Mouse (Mus musculus): Measurements from ENCODE around the gene Gprasp1. TPM values are rescaled to one million over a fixed set of nuclear protein-coding genes. Genes with fewer than 3 reads are reported as not detected.

Gprasp1 gene
- 8.5 and 10.0 TPM in 2 replicates for polyA plus RNA-seq (2012; rRNA removed)

DNA sequence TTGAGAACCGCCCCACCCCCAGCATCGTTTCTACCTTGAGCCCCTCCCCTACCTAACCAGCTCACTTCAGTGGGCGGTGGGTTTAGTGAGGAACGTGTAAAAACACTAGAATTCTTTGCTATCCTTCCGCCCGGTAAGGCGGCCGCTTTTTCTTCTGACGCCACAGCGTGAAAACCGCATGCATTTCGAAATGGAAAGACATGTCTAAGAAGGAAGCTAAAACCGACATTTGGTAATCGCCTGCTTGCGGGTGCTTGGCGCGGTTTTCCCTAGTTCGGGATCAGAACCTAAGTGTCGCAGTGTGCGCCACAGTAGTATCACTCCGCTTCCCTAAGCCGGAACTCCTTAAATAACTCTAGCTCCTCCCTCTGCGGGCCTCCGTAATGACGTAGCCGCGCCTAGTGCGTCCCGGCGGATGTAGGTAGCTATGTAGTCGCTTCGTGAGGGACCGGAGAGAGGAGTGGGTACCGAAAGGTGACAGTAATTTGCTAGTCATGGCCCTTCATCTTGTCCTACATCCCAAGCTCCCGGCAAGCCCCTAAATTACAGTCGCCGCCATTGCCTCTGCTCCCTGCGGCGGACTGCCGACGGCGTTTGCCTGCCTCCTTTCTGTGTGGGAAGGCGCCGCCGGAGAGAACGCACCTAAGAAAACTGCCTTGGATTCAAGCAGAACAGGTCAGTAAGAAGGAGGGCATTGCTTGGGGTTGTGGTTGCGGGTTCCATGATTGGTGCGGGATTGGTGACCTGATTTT lies at the start of gene Gprasp1, which contains the start of gene Armcx5:
Gene Gprasp1 (plus strand): TSS at position 430 of the 752 bp plus-strand sequence.
Gene Armcx5 (plus strand): TSS at position 430 of the 752 bp plus-strand sequence.
- WGBS: 27% methylated on average over 48 of the region's 48 CpGs
- no peak; the same call in 1 of the 2 replicates for TF ChIP-seq POLR2A (IDR thresholded peaks at IDR 0.05; ENCODE audit: low read depth, low read length)
- TF ChIP-seq CTCF (IDR thresholded peaks at IDR 0.05; ENCODE audit: extremely low read depth, insufficient read depth, insufficient read length, insufficient replicate concordance): no peak
- DNase-seq (ENCODE audit: low read depth in 1 of 2, low spot score in 2 of 2): peak; percentile 82 to 84

DNA sequence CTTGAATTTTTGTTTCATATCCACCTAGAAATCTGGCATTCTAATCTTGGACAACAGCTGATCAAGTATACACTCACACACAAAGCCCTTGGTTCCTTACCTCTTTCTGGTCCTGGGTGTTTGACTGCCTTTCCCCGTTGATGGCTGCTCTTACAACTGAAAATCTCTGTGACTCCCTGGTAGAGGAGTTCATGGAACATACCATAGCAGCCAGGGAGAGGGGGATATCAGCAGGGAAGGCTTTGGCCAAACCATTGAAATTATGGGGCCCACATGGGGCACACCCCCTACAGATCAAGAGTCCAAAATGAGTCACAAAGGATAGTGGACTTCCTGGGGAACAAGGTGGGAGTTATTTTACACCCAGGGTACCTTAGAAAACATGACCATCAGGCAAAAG lies 48.9 kb upstream of the Gprasp1 start, which contains the start of gene Tcp11x2:
Gene Tcp11x2 (minus strand): TSS at position 158 of the 400 bp plus-strand sequence.
- TF ChIP-seq POLR2A (IDR thresholded peaks at IDR 0.05; ENCODE audit: low read depth, low read length) (no peak), CTCF (IDR thresholded peaks at IDR 0.05; ENCODE audit: extremely low read depth, insufficient read depth, insufficient read length, insufficient replicate concordance) (no peak)
- no peak for DNase-seq (ENCODE audit: low read depth in 1 of 2, low spot score in 2 of 2)
- 68% methylated on average over 1 of the region's 1 CpGs for WGBS

More for the DNA sequence above, at the start of gene Gprasp1, which contains the start of gene Armcx5:
- peaks cover 2% of the 10 kb centered on the region; the same call in 1 of the 2 replicates for H3K4me1 ChIP-seq (ENCODE audit: control insufficient read depth, insufficient read depth, insufficient read length)
- no peaks in the 10 kb centered on the region for H3K36me3 ChIP-seq (ENCODE audit: control insufficient read depth, insufficient read depth, low read length)
- H3K27me3 ChIP-seq (ENCODE audit: control insufficient read depth, insufficient read depth, low read length): no peaks in the 10 kb centered on the region
- H3K27ac ChIP-seq (ENCODE audit: insufficient read depth, low read length): peak within 1 kb of the TSS; percentile 94
- H3K4me3 ChIP-seq (ENCODE audit: extremely low read depth, insufficient read depth, insufficient read length): peak within 1 kb of the TSS; percentile 79

DNA sequence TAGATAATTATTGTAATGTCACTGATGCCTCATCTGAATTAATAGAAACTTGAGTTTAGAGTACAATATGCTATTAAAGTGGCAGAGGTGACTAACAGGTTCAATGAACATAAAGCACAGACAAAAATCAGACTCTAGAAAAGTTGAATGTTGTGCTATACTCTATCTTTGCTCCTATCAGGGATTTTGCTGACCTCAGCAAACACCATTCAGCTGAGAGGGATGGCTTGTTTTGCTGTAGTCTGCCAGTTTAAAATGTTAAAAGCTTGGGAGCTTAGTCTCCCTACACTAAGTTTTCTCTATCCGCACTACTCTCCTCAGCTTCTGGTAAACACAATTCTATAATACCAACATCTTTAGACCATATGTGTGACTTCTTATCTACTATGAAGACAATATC lies 39.4 kb upstream of the Gprasp1 start:
- Histone ChIP-seq H3K4me3 (ENCODE audit: extremely low read depth, insufficient read depth, insufficient read length) (no peak overlapping the region), H3K27me3 (ENCODE audit: control insufficient read depth, insufficient read depth, low read length) (no peaks in the 10 kb centered on the region), H3K36me3 (ENCODE audit: control insufficient read depth, insufficient read depth, low read length) (no peaks in the 10 kb centered on the region), H3K4me1 (ENCODE audit: control insufficient read depth, insufficient read depth, insufficient read length) (no peaks in the 10 kb centered on the region), H3K27ac (ENCODE audit: insufficient read depth, low read length) (no peak overlapping the region)
- no peak for DNase-seq (ENCODE audit: low read depth in 1 of 2, low spot score in 2 of 2)
- WGBS: 83% methylated on average over 1 of the region's 1 CpGs
- TF ChIP-seq POLR2A (IDR thresholded peaks at IDR 0.05; ENCODE audit: low read depth, low read length) (no peak), CTCF (IDR thresholded peaks at IDR 0.05; ENCODE audit: extremely low read depth, insufficient read depth, insufficient read length, insufficient replicate concordance) (no peak)

More for the DNA sequence above, 48.9 kb upstream of the Gprasp1 start, which contains the start of gene Tcp11x2:
- Histone ChIP-seq H3K27ac (ENCODE audit: insufficient read depth, low read length) (no peak within 1 kb of the TSS), H3K4me1 (ENCODE audit: control insufficient read depth, insufficient read depth, insufficient read length) (no peaks in the 10 kb centered on the region), H3K4me3 (ENCODE audit: extremely low read depth, insufficient read depth, insufficient read length) (no peak within 1 kb of the TSS), H3K27me3 (ENCODE audit: control insufficient read depth, insufficient read depth, low read length) (no peaks in the 10 kb centered on the region), H3K36me3 (ENCODE audit: control insufficient read depth, insufficient read depth, low read length) (no peaks in the 10 kb centered on the region)

DNA sequence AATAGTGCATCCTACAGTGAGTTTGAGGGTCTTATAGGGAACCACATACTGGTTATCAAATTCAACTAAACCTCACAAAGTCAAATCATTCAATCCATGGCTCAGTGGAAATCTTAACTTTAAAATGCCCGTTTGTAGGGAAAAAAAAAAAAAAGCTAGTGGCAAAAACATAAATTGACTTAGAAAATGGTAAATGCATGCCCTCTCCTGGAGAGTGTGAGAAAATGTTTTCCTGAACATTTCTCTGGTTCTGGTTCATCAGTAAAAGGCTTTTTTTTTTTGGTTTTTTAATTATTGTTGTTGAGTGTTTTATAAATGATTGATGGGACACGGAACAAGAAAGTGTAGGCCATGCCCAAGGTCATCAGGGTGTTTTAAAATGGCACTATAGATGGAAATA lies 38.2 kb upstream of the Gprasp1 start:
- no peak overlapping the region for H3K4me3 ChIP-seq (ENCODE audit: extremely low read depth, insufficient read depth, insufficient read length)
- H3K4me1 ChIP-seq (ENCODE audit: control insufficient read depth, insufficient read depth, insufficient read length): no peaks in the 10 kb centered on the region
- no peaks in the 10 kb centered on the region for H3K27me3 ChIP-seq (ENCODE audit: control insufficient read depth, insufficient read depth, low read length)
- no peak for TF ChIP-seq POLR2A (IDR thresholded peaks at IDR 0.05; ENCODE audit: low read depth, low read length)
- no peak for TF ChIP-seq CTCF (IDR thresholded peaks at IDR 0.05; ENCODE audit: extremely low read depth, insufficient read depth, insufficient read length, insufficient replicate concordance)
- WGBS: 35% methylated on average over 2 of the region's 2 CpGs
- no peak for DNase-seq (ENCODE audit: low read depth in 1 of 2, low spot score in 2 of 2)
- no peak overlapping the region for H3K27ac ChIP-seq (ENCODE audit: insufficient read depth, low read length)
- H3K36me3 ChIP-seq (ENCODE audit: control insufficient read depth, insufficient read depth, low read length): no peaks in the 10 kb centered on the region

DNA sequence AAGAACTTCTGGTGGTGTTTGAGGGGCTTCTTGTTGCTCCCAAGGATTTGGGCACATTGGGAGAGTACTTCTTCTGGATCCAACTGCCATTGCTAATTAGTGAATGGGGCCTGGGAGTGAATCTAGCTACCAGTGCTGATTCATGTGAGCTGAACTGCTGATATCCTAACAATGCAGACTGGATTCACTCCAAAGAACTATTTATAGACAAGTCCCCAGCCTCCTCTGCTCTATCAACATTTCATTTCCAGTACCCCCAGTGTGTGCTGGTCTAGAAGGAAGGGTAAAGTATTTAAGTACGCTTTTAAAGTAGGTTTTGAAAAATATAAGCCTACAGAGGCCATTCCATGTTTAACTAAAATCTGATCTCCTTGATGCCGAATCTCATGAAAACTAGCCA lies 29.7 kb upstream of the Gprasp1 start:
- WGBS: 81% methylated on average over 2 of the region's 2 CpGs
- no peak overlapping the region for H3K27ac ChIP-seq (ENCODE audit: insufficient read depth, low read length)
- H3K36me3 ChIP-seq (ENCODE audit: control insufficient read depth, insufficient read depth, low read length): no peaks in the 10 kb centered on the region
- H3K4me1 ChIP-seq (ENCODE audit: control insufficient read depth, insufficient read depth, insufficient read length): no peaks in the 10 kb centered on the region
- H3K27me3 ChIP-seq (ENCODE audit: control insufficient read depth, insufficient read depth, low read length): no peaks in the 10 kb centered on the region
- no peak overlapping the region for H3K4me3 ChIP-seq (ENCODE audit: extremely low read depth, insufficient read depth, insufficient read length)
- DNase-seq (ENCODE audit: low read depth in 1 of 2, low spot score in 2 of 2): no peak
- no peak for TF ChIP-seq POLR2A (IDR thresholded peaks at IDR 0.05; ENCODE audit: low read depth, low read length)
- no peak for TF ChIP-seq CTCF (IDR thresholded peaks at IDR 0.05; ENCODE audit: extremely low read depth, insufficient read depth, insufficient read length, insufficient replicate concordance)

DNA sequence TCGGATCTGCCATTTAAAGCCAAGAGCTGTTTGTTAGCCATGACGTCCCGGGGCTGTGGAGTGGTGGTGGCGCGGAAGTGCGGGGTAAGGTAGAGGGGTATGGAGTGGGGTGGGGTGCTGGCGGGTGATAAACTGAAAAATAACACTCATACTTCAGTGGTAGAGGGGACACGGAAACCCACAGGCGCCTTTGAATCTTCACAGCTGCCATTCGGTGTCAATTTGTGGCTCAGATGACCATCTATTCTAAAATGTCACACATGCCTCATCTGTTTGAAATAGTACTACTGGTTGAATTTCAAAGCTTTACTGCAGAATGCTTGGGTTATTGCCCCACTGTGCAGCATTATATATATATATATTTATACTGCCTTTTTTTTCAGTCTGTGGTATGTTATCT lies 17.4 kb upstream of the Gprasp1 start, which contains the start of gene Tmsb15a:
Gene Tmsb15a (minus strand): TSS at position 101 of the 400 bp plus-strand sequence.
- no peaks in the 10 kb centered on the region for H3K36me3 ChIP-seq (ENCODE audit: control insufficient read depth, insufficient read depth, low read length)
- no peaks in the 10 kb centered on the region for H3K27me3 ChIP-seq (ENCODE audit: control insufficient read depth, insufficient read depth, low read length)
- TF ChIP-seq CTCF (IDR thresholded peaks at IDR 0.05; ENCODE audit: extremely low read depth, insufficient read depth, insufficient read length, insufficient replicate concordance) (no peak), POLR2A (IDR thresholded peaks at IDR 0.05; ENCODE audit: low read depth, low read length) (no peak)
- WGBS: 85% methylated on average over 10 of the region's 10 CpGs
- DNase-seq (ENCODE audit: low read depth in 1 of 2, low spot score in 2 of 2): no peak
- H3K4me3 ChIP-seq (ENCODE audit: extremely low read depth, insufficient read depth, insufficient read length): no peak within 1 kb of the TSS
- no peaks in the 10 kb centered on the region for H3K4me1 ChIP-seq (ENCODE audit: control insufficient read depth, insufficient read depth, insufficient read length)
- no peak within 1 kb of the TSS for H3K27ac ChIP-seq (ENCODE audit: insufficient read depth, low read length)
